Mouse (Mus musculus): ENCODE measurements around the gene Lrrc46. TPM values are rescaled to one million over a fixed set of nuclear protein-coding genes. Genes with fewer than 3 reads are reported as not detected.

Gene Lrrc46
- polyA plus RNA-seq, 1 experiment from 2014 or later: 4.0 TPM

GRCm38 (mm10) chr11:96987873-96988655 lies 53.1 kb downstream of the Lrrc46 start:
- H3K27me3 ChIP-seq (ENCODE audit: control insufficient read depth, insufficient read depth, low read depth, low read length): peaks cover 6% of the 10 kb centered on the region
- peak overlapping the region; percentile 69 for H3K9ac ChIP-seq (ENCODE audit: low read depth, low read length)
- peaks cover 8% of the 10 kb centered on the region for H3K4me1 ChIP-seq (ENCODE audit: control insufficient read depth, insufficient read depth, low read length)
- peak overlapping the region; percentile 69 for H3K27ac ChIP-seq (ENCODE audit: low read length)
- H3K9me3 ChIP-seq (replicated peaks; ENCODE audit: control insufficient read depth, low read length, poor library complexity, severe bottlenecking): no peaks in the 10 kb centered on the region
- 6% methylated on average over 31 of the region's 31 CpGs for WGBS
- peak; percentile 74 for ATAC-seq
- peak overlapping the region; percentile 45 for H3K4me3 ChIP-seq (ENCODE audit: low read depth, low read length)
- H3K4me2 ChIP-seq (ENCODE audit: low read length): peak overlapping the region; percentile 75
- no peaks in the 10 kb centered on the region for H3K36me3 ChIP-seq (ENCODE audit: control insufficient read depth, insufficient read depth, low read length)

GRCm38 (mm10) chr11:96986463-96986862 lies 54.7 kb downstream of the Lrrc46 start:
- Histone ChIP-seq H3K4me2 (ENCODE audit: low read length) (no peak overlapping the region), H3K9me3 (replicated peaks; ENCODE audit: control insufficient read depth, low read length, poor library complexity, severe bottlenecking) (no peaks in the 10 kb centered on the region), H3K4me3 (ENCODE audit: low read depth, low read length) (no peak overlapping the region), H3K9ac (ENCODE audit: low read depth, low read length) (no peak overlapping the region), H3K36me3 (ENCODE audit: control insufficient read depth, insufficient read depth, low read length) (no peaks in the 10 kb centered on the region), H3K27me3 (ENCODE audit: control insufficient read depth, insufficient read depth, low read depth, low read length) (peaks cover 6% of the 10 kb centered on the region), H3K27ac (ENCODE audit: low read length) (no peak overlapping the region), H3K4me1 (ENCODE audit: control insufficient read depth, insufficient read depth, low read length) (peaks cover 8% of the 10 kb centered on the region)
- ATAC-seq: no peak
- WGBS: 48% methylated on average over 3 of the region's 3 CpGs

GRCm38 (mm10) chr11:96984903-96985302 lies 56.3 kb downstream of the Lrrc46 start:
- ATAC-seq: no peak
- 23% methylated on average over 4 of the region's 4 CpGs for WGBS
- Histone ChIP-seq H3K27ac (ENCODE audit: low read length) (no peak overlapping the region), H3K4me2 (ENCODE audit: low read length) (no peak overlapping the region), H3K9me3 (replicated peaks; ENCODE audit: control insufficient read depth, low read length, poor library complexity, severe bottlenecking) (no peaks in the 10 kb centered on the region), H3K4me3 (ENCODE audit: low read depth, low read length) (no peak overlapping the region), H3K36me3 (ENCODE audit: control insufficient read depth, insufficient read depth, low read length) (no peaks in the 10 kb centered on the region), H3K4me1 (ENCODE audit: control insufficient read depth, insufficient read depth, low read length) (peaks cover 8% of the 10 kb centered on the region), H3K27me3 (ENCODE audit: control insufficient read depth, insufficient read depth, low read depth, low read length) (peaks cover 6% of the 10 kb centered on the region), H3K9ac (ENCODE audit: low read depth, low read length) (no peak overlapping the region)

Small RNAs within 50 kb of the gene (microRNA-seq; reads per million reads assigned to microRNA genes)
- gene Mir8103: 2.6 reads per million, percentile 12 among the genes with 10 or more reads in this experiment

Other genes with a start within 250 kb of the Lrrc46 start
- 79.1 and 81.8 TPM in 2 replicates for gene Nfe2l1, start 211.4 kb downstream of the Lrrc46 start, polyA plus RNA-seq (2015; fragmentation: Nextera tagmentation; extraction: Ambion mirVana)
- gene Copz2, start 191.5 kb downstream of the Lrrc46 start, polyA plus RNA-seq (2015; fragmentation: Nextera tagmentation; extraction: Ambion mirVana): 14.8 and 16.3 TPM in 2 replicates
- 80.6 and 85.7 TPM in 2 replicates for gene Cdk5rap3, start 124.9 kb downstream of the Lrrc46 start, polyA plus RNA-seq (2015; fragmentation: Nextera tagmentation; extraction: Ambion mirVana)
- 0.24 and 0.51 TPM in 2 replicates for gene Prr15l, start 113.3 kb downstream of the Lrrc46 start, polyA plus RNA-seq (2015; fragmentation: Nextera tagmentation; extraction: Ambion mirVana)
- gene Pnpo, start 97.4 kb downstream of the Lrrc46 start, polyA plus RNA-seq (2015; fragmentation: Nextera tagmentation; extraction: Ambion mirVana): 32.2 and 32.5 TPM in 2 replicates
- gene Sp2, start 58.4 kb downstream of the Lrrc46 start, polyA plus RNA-seq (2015; fragmentation: Nextera tagmentation; extraction: Ambion mirVana): 15.4 and 16.8 TPM in 2 replicates
- gene Sp6, start 28.0 kb downstream of the Lrrc46 start, polyA plus RNA-seq (2015; fragmentation: Nextera tagmentation; extraction: Ambion mirVana): 0.26 and 0.35 TPM in 2 replicates
- 13.7 and 16.7 TPM in 2 replicates for gene Scrn2, start 11.5 kb downstream of the Lrrc46 start, polyA plus RNA-seq (2015; fragmentation: Nextera tagmentation; extraction: Ambion mirVana)
- 58.9 and 59.1 TPM in 2 replicates for gene Mrpl10, start 153 bp upstream of the Lrrc46 start, polyA plus RNA-seq (2015; fragmentation: Nextera tagmentation; extraction: Ambion mirVana)
- gene Osbpl7, start 9.2 kb upstream of the Lrrc46 start, polyA plus RNA-seq (2015; fragmentation: Nextera tagmentation; extraction: Ambion mirVana): 11.9 and 12.8 TPM in 2 replicates
- 0.16 TPM in 2 replicates for gene Tbx21, start 73.9 kb upstream of the Lrrc46 start, polyA plus RNA-seq (2015; fragmentation: Nextera tagmentation; extraction: Ambion mirVana)
- 7.7 and 8.2 TPM in 2 replicates for gene Tbkbp1, start 110.1 kb upstream of the Lrrc46 start, polyA plus RNA-seq (2015; fragmentation: Nextera tagmentation; extraction: Ambion mirVana)
- 28.5 and 32.9 TPM in 2 replicates for gene Kpnb1, start 146.5 kb upstream of the Lrrc46 start, polyA plus RNA-seq (2015; fragmentation: Nextera tagmentation; extraction: Ambion mirVana)
- 151 and 163 TPM in 2 replicates for gene Npepps, start 239.2 kb upstream of the Lrrc46 start, polyA plus RNA-seq (2015; fragmentation: Nextera tagmentation; extraction: Ambion mirVana)